Mouse (Mus musculus): ENCODE measurements around the gene Alg14. TPM values are rescaled to one million over a fixed set of nuclear protein-coding genes. Genes with fewer than 3 reads are reported as not detected.

The Alg14 gene
- polyA plus RNA-seq, 1 experiment from 2014 or later = 39.2 TPM

DNA sequence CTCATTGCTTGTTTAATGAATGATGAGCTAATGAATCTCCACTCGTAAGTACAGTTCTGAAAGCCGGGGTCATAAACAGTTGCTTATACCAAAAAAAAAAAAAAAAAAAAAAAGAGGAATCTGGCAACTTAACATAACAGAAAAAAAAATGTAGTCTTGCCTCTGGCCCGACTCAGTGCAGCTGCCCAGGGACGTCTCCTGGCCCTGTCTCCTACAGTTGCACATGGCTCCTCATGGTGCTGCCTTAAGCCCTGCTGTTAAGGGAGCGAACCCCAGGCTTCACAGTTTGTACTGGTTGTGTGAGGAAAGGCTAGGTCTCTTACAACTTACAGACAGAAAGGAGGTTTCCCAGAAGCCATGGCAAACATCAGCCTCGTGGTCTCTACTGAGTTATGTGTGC lies 22.6 kb downstream of the Alg14 start:
- Histone ChIP-seq H3K27ac (ENCODE audit: low read depth, low read length) (no peak overlapping the region), H3K27me3 (ENCODE audit: control insufficient read depth, insufficient read depth, low read length) (no peaks in the 10 kb centered on the region), H3K9me3 (ENCODE audit: control insufficient read depth, low read length) (no peaks in the 10 kb centered on the region), H3K4me3 (ENCODE audit: low read depth, low read length) (no peak overlapping the region), H3K4me2 (ENCODE audit: low read depth, low read length) (no peak overlapping the region), H3K4me1 (ENCODE audit: control insufficient read depth, insufficient read depth, low read length) (no peaks in the 10 kb centered on the region), H3K36me3 (ENCODE audit: control insufficient read depth, insufficient read depth, low read length) (no peaks in the 10 kb centered on the region), H3K9ac (replicated peaks; ENCODE audit: low read depth, low read length) (no peak overlapping the region)
- ATAC-seq (ENCODE audit: low read depth) = no peak
- 89% methylated on average over 6 of the region's 6 CpGs for whole genome bisulfite sequencing

- no peaks in the 10 kb centered on the region for H3K36me3 ChIP-seq (ENCODE audit: control insufficient read depth, insufficient read depth, low read length)
- ATAC-seq (ENCODE audit: low read depth) = no peak
- H3K9ac ChIP-seq (replicated peaks; ENCODE audit: low read depth, low read length) = no peak overlapping the region
- no peaks in the 10 kb centered on the region for H3K9me3 ChIP-seq (ENCODE audit: control insufficient read depth, low read length)
- H3K4me3 ChIP-seq (ENCODE audit: low read depth, low read length) = no peak overlapping the region
- 94% methylated on average over 7 of the region's 7 CpGs for WGBS
- no peak overlapping the region for H3K4me2 ChIP-seq (ENCODE audit: low read depth, low read length)
- H3K27ac ChIP-seq (ENCODE audit: low read depth, low read length) = no peak overlapping the region
- no peaks in the 10 kb centered on the region for H3K4me1 ChIP-seq (ENCODE audit: control insufficient read depth, insufficient read depth, low read length)
- no peaks in the 10 kb centered on the region for H3K27me3 ChIP-seq (ENCODE audit: control insufficient read depth, insufficient read depth, low read length)
These were observed 23.9 kb downstream of the Alg14 start for GRCm38 (mm10) chr3:121315498-121315897.

DNA sequence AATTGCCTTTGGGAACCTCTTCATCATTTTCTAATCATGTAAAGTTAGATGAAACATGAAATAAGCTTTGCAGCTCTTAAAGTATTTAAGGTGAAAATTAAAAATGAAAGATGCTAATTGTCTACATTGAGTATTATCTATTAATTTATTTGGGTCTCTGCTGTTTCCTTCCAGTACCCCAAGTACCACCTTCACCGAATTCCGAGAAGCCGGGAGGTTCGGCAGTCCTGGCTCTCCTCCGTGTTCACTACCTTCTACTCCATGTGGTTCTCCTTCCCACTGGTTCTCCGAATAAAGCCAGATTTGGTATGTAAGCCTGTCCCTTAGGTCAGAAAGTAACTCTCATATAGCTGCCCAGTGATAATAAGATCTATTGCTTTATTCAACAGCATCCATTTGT lies 28.3 kb downstream of the Alg14 start:
- Histone ChIP-seq H3K9ac (replicated peaks; ENCODE audit: low read depth, low read length) (no peak overlapping the region), H3K36me3 (ENCODE audit: control insufficient read depth, insufficient read depth, low read length) (no peaks in the 10 kb centered on the region), H3K27me3 (ENCODE audit: control insufficient read depth, insufficient read depth, low read length) (no peaks in the 10 kb centered on the region), H3K4me1 (ENCODE audit: control insufficient read depth, insufficient read depth, low read length) (no peaks in the 10 kb centered on the region), H3K27ac (ENCODE audit: low read depth, low read length) (no peak overlapping the region), H3K4me3 (ENCODE audit: low read depth, low read length) (no peak overlapping the region), H3K9me3 (ENCODE audit: control insufficient read depth, low read length) (no peaks in the 10 kb centered on the region), H3K4me2 (ENCODE audit: low read depth, low read length) (no peak overlapping the region)
- 91% methylated on average over 6 of the region's 6 CpGs for WGBS
- no peak for ATAC-seq (ENCODE audit: low read depth)

DNA sequence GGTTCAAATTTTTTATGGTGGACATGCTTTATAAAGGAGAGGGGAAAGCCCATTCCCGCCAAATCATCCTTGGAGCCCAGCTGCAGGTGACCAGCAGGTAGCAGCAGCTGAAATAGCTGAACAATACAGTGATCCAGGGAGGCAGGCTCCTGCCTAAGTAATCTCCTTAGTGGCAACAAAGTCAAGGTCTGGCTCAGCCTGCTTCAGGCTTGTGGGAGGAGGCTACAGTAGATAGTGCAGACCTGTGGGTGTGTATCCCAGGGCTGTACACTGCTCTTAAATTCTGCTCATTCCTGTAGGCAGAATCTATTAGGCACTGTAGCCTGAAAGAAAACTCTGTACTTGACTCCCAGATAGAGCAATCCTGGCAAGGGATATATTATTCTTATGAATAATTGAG lies 29.3 kb downstream of the Alg14 start:
- H3K9ac ChIP-seq (replicated peaks; ENCODE audit: low read depth, low read length) = no peak overlapping the region
- WGBS = 86% methylated on average over 1 of the region's 1 CpGs
- no peak overlapping the region for H3K27ac ChIP-seq (ENCODE audit: low read depth, low read length)
- H3K4me1 ChIP-seq (ENCODE audit: control insufficient read depth, insufficient read depth, low read length) = no peaks in the 10 kb centered on the region
- H3K9me3 ChIP-seq (ENCODE audit: control insufficient read depth, low read length) = no peaks in the 10 kb centered on the region
- H3K4me2 ChIP-seq (ENCODE audit: low read depth, low read length) = no peak overlapping the region
- no peak for ATAC-seq (ENCODE audit: low read depth)
- H3K27me3 ChIP-seq (ENCODE audit: control insufficient read depth, insufficient read depth, low read length) = no peaks in the 10 kb centered on the region
- H3K36me3 ChIP-seq (ENCODE audit: control insufficient read depth, insufficient read depth, low read length) = no peaks in the 10 kb centered on the region
- no peak overlapping the region for H3K4me3 ChIP-seq (ENCODE audit: low read depth, low read length)

- no peaks in the 10 kb centered on the region for H3K36me3 ChIP-seq (ENCODE audit: control insufficient read depth, insufficient read depth, low read length)
- no peak overlapping the region for H3K4me3 ChIP-seq (ENCODE audit: low read depth, low read length)
- ATAC-seq (ENCODE audit: low read depth) = no peak
- H3K27ac ChIP-seq (ENCODE audit: low read depth, low read length) = no peak overlapping the region
- no peaks in the 10 kb centered on the region for H3K4me1 ChIP-seq (ENCODE audit: control insufficient read depth, insufficient read depth, low read length)
- WGBS = 96% methylated on average over 15 of the region's 15 CpGs
- no peaks in the 10 kb centered on the region for H3K27me3 ChIP-seq (ENCODE audit: control insufficient read depth, insufficient read depth, low read length)
- H3K9me3 ChIP-seq (ENCODE audit: control insufficient read depth, low read length) = no peaks in the 10 kb centered on the region
- H3K9ac ChIP-seq (replicated peaks; ENCODE audit: low read depth, low read length) = no peak overlapping the region
- no peak overlapping the region for H3K4me2 ChIP-seq (ENCODE audit: low read depth, low read length)
These were observed 31.8 kb downstream of the Alg14 start for GRCm38 (mm10) chr3:121323371-121323770.

DNA sequence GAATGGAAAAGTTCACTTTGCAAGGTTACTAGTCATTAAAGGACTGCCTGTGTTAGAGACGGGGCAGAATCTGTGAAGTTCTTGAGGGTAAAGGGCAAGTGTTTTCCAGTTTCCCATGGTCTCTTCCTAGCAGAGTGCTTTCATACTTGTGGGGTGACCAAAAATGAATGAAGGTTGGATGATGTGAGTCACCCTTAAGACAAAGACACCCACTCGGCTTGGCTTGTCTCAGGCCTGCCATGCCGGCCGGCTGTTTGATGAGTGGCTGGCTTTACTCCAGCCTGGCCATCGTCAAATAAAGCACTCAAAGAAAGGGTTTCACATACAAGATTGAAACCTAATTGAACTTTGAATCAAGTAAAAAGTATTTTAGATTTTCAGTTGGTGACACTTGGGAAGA lies 35.8 kb downstream of the Alg14 start:
- no peaks in the 10 kb centered on the region for H3K4me1 ChIP-seq (ENCODE audit: control insufficient read depth, insufficient read depth, low read length)
- no peak overlapping the region for H3K9ac ChIP-seq (replicated peaks; ENCODE audit: low read depth, low read length)
- no peak overlapping the region for H3K4me3 ChIP-seq (ENCODE audit: low read depth, low read length)
- H3K27ac ChIP-seq (ENCODE audit: low read depth, low read length) = no peak overlapping the region
- no peak overlapping the region for H3K4me2 ChIP-seq (ENCODE audit: low read depth, low read length)
- H3K36me3 ChIP-seq (ENCODE audit: control insufficient read depth, insufficient read depth, low read length) = no peaks in the 10 kb centered on the region
- no peaks in the 10 kb centered on the region for H3K27me3 ChIP-seq (ENCODE audit: control insufficient read depth, insufficient read depth, low read length)
- ATAC-seq (ENCODE audit: low read depth) = no peak
- H3K9me3 ChIP-seq (ENCODE audit: control insufficient read depth, low read length) = no peaks in the 10 kb centered on the region
- 80% methylated on average over 5 of the region's 5 CpGs for WGBS

DNA sequence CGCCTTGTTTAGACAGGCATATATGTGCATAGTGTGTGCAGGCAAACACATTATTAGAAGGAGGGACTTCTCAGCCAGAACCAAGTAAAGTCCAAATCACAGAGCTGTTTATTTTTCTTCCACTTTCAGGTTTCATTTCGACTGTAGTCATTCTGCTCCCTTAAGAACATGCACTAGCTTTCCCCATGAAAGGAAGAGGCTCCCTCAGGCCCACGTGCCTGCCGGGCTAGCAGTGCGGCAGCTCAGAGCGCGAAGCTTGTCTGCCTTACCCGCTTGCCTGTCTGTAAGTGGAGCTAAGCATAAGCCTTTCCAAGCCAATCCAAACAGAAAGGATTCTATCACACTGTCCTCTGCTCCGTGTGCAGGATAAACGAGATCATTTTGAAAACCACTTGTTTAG lies 38.1 kb downstream of the Alg14 start:
- Histone ChIP-seq H3K4me3 (ENCODE audit: low read depth, low read length) (no peak overlapping the region), H3K27me3 (ENCODE audit: control insufficient read depth, insufficient read depth, low read length) (no peaks in the 10 kb centered on the region), H3K4me1 (ENCODE audit: control insufficient read depth, insufficient read depth, low read length) (no peaks in the 10 kb centered on the region), H3K36me3 (ENCODE audit: control insufficient read depth, insufficient read depth, low read length) (no peaks in the 10 kb centered on the region), H3K4me2 (ENCODE audit: low read depth, low read length) (no peak overlapping the region), H3K27ac (ENCODE audit: low read depth, low read length) (no peak overlapping the region), H3K9ac (replicated peaks; ENCODE audit: low read depth, low read length) (no peak overlapping the region), H3K9me3 (ENCODE audit: control insufficient read depth, low read length) (no peaks in the 10 kb centered on the region)
- no peak for ATAC-seq (ENCODE audit: low read depth)
- WGBS = 76% methylated on average over 10 of the region's 10 CpGs

- Histone ChIP-seq H3K27me3 (ENCODE audit: control insufficient read depth, insufficient read depth, low read length) (no peaks in the 10 kb centered on the region), H3K9ac (replicated peaks; ENCODE audit: low read depth, low read length) (no peak overlapping the region), H3K27ac (ENCODE audit: low read depth, low read length) (no peak overlapping the region), H3K4me1 (ENCODE audit: control insufficient read depth, insufficient read depth, low read length) (no peaks in the 10 kb centered on the region), H3K4me2 (ENCODE audit: low read depth, low read length) (no peak overlapping the region), H3K36me3 (ENCODE audit: control insufficient read depth, insufficient read depth, low read length) (no peaks in the 10 kb centered on the region), H3K9me3 (ENCODE audit: control insufficient read depth, low read length) (no peaks in the 10 kb centered on the region), H3K4me3 (ENCODE audit: low read depth, low read length) (no peak overlapping the region)
- 90% methylated on average over 7 of the region's 7 CpGs for WGBS
- ATAC-seq (ENCODE audit: low read depth) = no peak
These were observed 38.7 kb downstream of the Alg14 start for GRCm38 (mm10) chr3:121330244-121330646.

DNA sequence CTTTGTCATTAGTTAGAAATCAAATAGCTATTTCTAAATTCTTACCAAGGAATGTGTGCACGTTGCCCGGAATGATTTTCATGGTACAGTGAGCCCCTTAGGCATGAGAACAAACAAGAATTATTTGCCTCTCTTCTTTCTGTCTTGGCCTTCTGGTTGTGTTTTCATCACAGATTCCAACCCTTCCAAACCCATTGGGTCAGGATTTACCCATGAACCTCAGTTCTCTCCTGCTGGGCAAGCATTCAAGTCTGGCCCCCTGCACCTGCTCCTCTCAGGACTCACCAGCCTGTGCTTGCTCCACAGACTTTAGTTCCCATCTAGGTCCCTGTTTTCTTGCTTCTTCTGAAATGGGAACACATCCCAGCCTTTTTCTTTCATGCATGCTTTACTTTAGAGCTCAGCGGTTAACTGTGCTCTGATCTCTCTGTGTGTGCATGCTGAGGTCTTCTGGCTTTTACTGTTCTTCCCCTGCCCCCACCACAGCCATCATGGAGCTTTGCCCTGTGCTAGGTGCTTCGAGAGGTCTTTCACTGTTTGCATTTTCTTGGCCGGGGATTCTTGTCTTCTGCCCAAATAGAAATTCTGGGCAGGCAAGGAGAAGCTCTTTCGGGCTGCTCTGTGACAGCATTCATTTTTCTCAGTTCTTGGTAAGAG lies 44.8 kb downstream of the Alg14 start:
- H3K27ac ChIP-seq (ENCODE audit: low read depth, low read length) = no peak overlapping the region
- no peak overlapping the region for H3K4me3 ChIP-seq (ENCODE audit: low read depth, low read length)
- no peak overlapping the region for H3K4me2 ChIP-seq (ENCODE audit: low read depth, low read length)
- no peaks in the 10 kb centered on the region for H3K9me3 ChIP-seq (ENCODE audit: control insufficient read depth, low read length)
- H3K9ac ChIP-seq (replicated peaks; ENCODE audit: low read depth, low read length) = no peak overlapping the region
- H3K36me3 ChIP-seq (ENCODE audit: control insufficient read depth, insufficient read depth, low read length) = no peaks in the 10 kb centered on the region
- 87% methylated on average over 6 of the region's 6 CpGs for WGBS
- peaks cover 7% of the 10 kb centered on the region for H3K4me1 ChIP-seq (ENCODE audit: control insufficient read depth, insufficient read depth, low read length)
- ATAC-seq (ENCODE audit: low read depth) = no peak
- H3K27me3 ChIP-seq (ENCODE audit: control insufficient read depth, insufficient read depth, low read length) = no peaks in the 10 kb centered on the region
